Mouse (Mus musculus): Measurements from ENCODE around the gene Tacc2. TPM values are rescaled to one million over a fixed set of nuclear protein-coding genes. Genes with fewer than 3 reads are reported as not detected.

Gene Tacc2
- total and polyA plus RNA-seq, 3 experiments, result 3.5 to 21.5 TPM; not detected in 1

- no peaks in the 10 kb centered on the region for H3K27me3 ChIP-seq (ENCODE audit: control insufficient read depth in 1 of 2, insufficient read depth in 2 of 2, low read length in 2 of 2)
- H3K9ac ChIP-seq (ENCODE audit: control insufficient read depth, low read depth, low read length, poor library complexity, severe bottlenecking), result no peak overlapping the region
- H3K27ac ChIP-seq (ENCODE audit: control insufficient read depth, low read depth, low read length), result no peak overlapping the region
- H3K4me1 ChIP-seq (ENCODE audit: control insufficient read depth in 1 of 2, insufficient read depth in 2 of 2, low read length in 2 of 2), result peaks cover 9 to 16% of the 10 kb centered on the region in 2 experiments
- H3K4me3 ChIP-seq (ENCODE audit: control insufficient read depth in 1 of 2, insufficient read depth in 1 of 2, low read depth in 2 of 2, low read length in 2 of 2), result no peak overlapping the region
- no peaks in the 10 kb centered on the region for H3K9me3 ChIP-seq (replicated peaks; ENCODE audit: insufficient read depth, low read length)
- H3K79me2 ChIP-seq (ENCODE audit: control insufficient read depth, insufficient read depth, low read length, poor library complexity), result no peaks in the 10 kb centered on the region
- DNase-seq (ENCODE audit: low read depth, low spot score), result no peak
- TF ChIP-seq CTCF (IDR thresholded peaks at IDR 0.05 in 2 of 3, conservative IDR thresholded peaks at IDR 0.05 in 1 of 3; ENCODE audit: control insufficient read depth in 1 of 3, insufficient read depth in 1 of 3, low read depth in 2 of 3, low read length in 3 of 3, poor library complexity in 1 of 3, severe bottlenecking in 1 of 3) (no peak), MAX (IDR thresholded peaks at IDR 0.05; ENCODE audit: low read length) (no peak), NELFE (IDR thresholded peaks at IDR 0.05; ENCODE audit: low read depth, low read length) (no peak), ZC3H11A (IDR thresholded peaks at IDR 0.05; ENCODE audit: low read depth, low read length) (no peak), CHD1 (IDR thresholded peaks at IDR 0.05; ENCODE audit: low read depth, low read length) (no peak), MEF2A (IDR thresholded peaks at IDR 0.05; ENCODE audit: extremely low read depth, insufficient replicate concordance, low read depth, low read length, poor library complexity, severe bottlenecking) (no peak), ZMIZ1 (IDR thresholded peaks at IDR 0.05; ENCODE audit: low read depth, low read length) (no peak), EP300 (IDR thresholded peaks at IDR 0.05; ENCODE audit: low read depth in 1 of 2, low read length in 2 of 2) (no peak), POLR2AphosphoS2 (IDR thresholded peaks at IDR 0.05; ENCODE audit: low read length) (no peak), JUND (IDR thresholded peaks at IDR 0.05; ENCODE audit: low read depth, low read length) (no peak), USF2 (IDR thresholded peaks at IDR 0.05; ENCODE audit: borderline replicate concordance in 1 of 2, insufficient read depth in 1 of 2, low read depth in 1 of 2, low read length in 2 of 2) (no peak), ELF1 (IDR thresholded peaks at IDR 0.05; ENCODE audit: low read depth, low read length) (no peak), ETS1 (IDR thresholded peaks at IDR 0.05; ENCODE audit: low read depth, low read length) (no peak), SMC3 (IDR thresholded peaks at IDR 0.05; ENCODE audit: low read depth, low read length) (no peak), MXI1 (IDR thresholded peaks at IDR 0.05; ENCODE audit: low read depth, low read length) (no peak), USF1 (IDR thresholded peaks at IDR 0.05; ENCODE audit: low read depth, low read length) (no peak), NRF1 (IDR thresholded peaks at IDR 0.05; ENCODE audit: insufficient read depth, low read depth, low read length, poor library complexity, severe bottlenecking) (no peak), POLR2A (IDR thresholded peaks at IDR 0.05; ENCODE audit: control insufficient read depth in 1 of 2, insufficient read depth in 1 of 2, low read depth in 1 of 2, low read length in 2 of 2, poor library complexity in 1 of 2) (no peak), TBP (IDR thresholded peaks at IDR 0.05; ENCODE audit: low read depth, low read length) (no peak), GATA1 (IDR thresholded peaks at IDR 0.05; ENCODE audit: low read depth, low read length) (no peak)
- H3K36me3 ChIP-seq (ENCODE audit: control insufficient read depth in 1 of 2, insufficient read depth in 2 of 2, low read length in 2 of 2), result peaks cover 0 to 12% of the 10 kb centered on the region in 2 experiments; a peak in 2 of 4 replicates
These were observed 8.3 kb upstream of the Tacc2 start for GRCm38 (mm10) chr7:130568783-130569436.

- Histone ChIP-seq H3K9me3 (replicated peaks; ENCODE audit: insufficient read depth, low read length) (no peaks in the 10 kb centered on the region), H3K27ac (ENCODE audit: control insufficient read depth, low read depth, low read length) (no peak overlapping the region), H3K79me2 (ENCODE audit: control insufficient read depth, insufficient read depth, low read length, poor library complexity) (no peaks in the 10 kb centered on the region), H3K9ac (ENCODE audit: control insufficient read depth, low read depth, low read length, poor library complexity, severe bottlenecking) (no peak overlapping the region), H3K27me3 (ENCODE audit: control insufficient read depth in 1 of 2, insufficient read depth in 2 of 2, low read length in 2 of 2) (no peaks in the 10 kb centered on the region), H3K4me1 (ENCODE audit: control insufficient read depth in 1 of 2, insufficient read depth in 2 of 2, low read length in 2 of 2) (peaks cover 0 to under 1% of the 10 kb centered on the region in 2 experiments; a peak in 1 of 4 replicates), H3K36me3 (ENCODE audit: control insufficient read depth in 1 of 2, insufficient read depth in 2 of 2, low read length in 2 of 2) (no peaks in the 10 kb centered on the region), H3K4me3 (ENCODE audit: control insufficient read depth in 1 of 2, insufficient read depth in 1 of 2, low read depth in 2 of 2, low read length in 2 of 2) (no peak overlapping the region)
- TF ChIP-seq ZNF384 (IDR thresholded peaks at IDR 0.05; ENCODE audit: low read depth, low read length) (no peak), KAT2A (conservative IDR thresholded peaks at IDR 0.05; ENCODE audit: low read depth, low read length) (no peak), UBTF (IDR thresholded peaks at IDR 0.05; ENCODE audit: borderline replicate concordance, insufficient read depth, low read depth, low read length) (no peak), MYB (IDR thresholded peaks at IDR 0.05; ENCODE audit: low read depth, low read length) (no peak), MYC (IDR thresholded peaks at IDR 0.05; ENCODE audit: low read depth, low read length) (no peak), NRF1 (IDR thresholded peaks at IDR 0.05; ENCODE audit: insufficient read depth, low read depth, low read length, poor library complexity, severe bottlenecking) (no peak), E2F4 (IDR thresholded peaks at IDR 0.05; ENCODE audit: borderline replicate concordance, low read depth, low read length) (no peak), USF1 (IDR thresholded peaks at IDR 0.05; ENCODE audit: low read depth, low read length) (no peak), CHD2 (IDR thresholded peaks at IDR 0.05; ENCODE audit: low read length) (no peak), ZMIZ1 (IDR thresholded peaks at IDR 0.05; ENCODE audit: low read depth, low read length) (no peak), EP300 (IDR thresholded peaks at IDR 0.05; ENCODE audit: low read depth in 1 of 2, low read length in 2 of 2) (no peak), GATA1 (IDR thresholded peaks at IDR 0.05; ENCODE audit: low read depth, low read length) (no peak), TCF12 (IDR thresholded peaks at IDR 0.05; ENCODE audit: low read depth, low read length) (no peak)
- DNase-seq (ENCODE audit: low read depth, low spot score), result no peak
These were observed 6.8 kb upstream of the Tacc2 start for GRCm38 (mm10) chr7:130570472-130570871.
